Mouse (Mus musculus): ENCODE measurements around the gene Ttll9. TPM values are rescaled to one million over a fixed set of nuclear protein-coding genes. Genes with fewer than 3 reads are reported as not detected.

Ttll9 gene
- total and polyA plus RNA-seq, 3 experiments = 0.07 to 0.19 TPM; not detected in 1

DNA sequence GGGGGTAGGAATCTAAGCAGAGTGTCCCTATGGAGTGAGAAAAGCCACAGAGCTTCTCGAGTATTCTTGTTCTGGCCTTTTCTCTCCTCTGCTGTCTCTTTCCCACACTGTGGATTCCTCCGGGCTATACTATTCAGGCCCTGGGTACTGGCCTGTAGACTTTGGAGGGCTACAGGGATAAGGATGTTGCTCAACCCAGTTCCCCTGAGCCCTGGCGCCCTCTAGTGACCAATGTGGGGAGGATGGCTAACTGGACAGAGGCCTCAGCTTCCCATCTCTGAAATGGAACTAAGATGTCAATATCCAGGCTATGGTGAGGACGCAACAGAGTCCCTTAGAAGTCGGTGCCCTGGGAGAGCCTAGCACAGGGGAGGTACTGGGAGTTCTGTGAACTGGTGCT, 28.7 kb upstream of the Ttll9 start:
- Histone ChIP-seq H3K79me2 (ENCODE audit: control insufficient read depth, insufficient read depth, low read length, poor library complexity) (no peaks in the 10 kb centered on the region), H3K36me3 (ENCODE audit: control insufficient read depth in 1 of 2, insufficient read depth in 2 of 2, low read length in 2 of 2) (no peaks in the 10 kb centered on the region), H3K4me3 (ENCODE audit: control insufficient read depth in 1 of 2, insufficient read depth in 1 of 2, low read depth in 2 of 2, low read length in 2 of 2) (no peak overlapping the region), H3K9me3 (replicated peaks; ENCODE audit: insufficient read depth, low read length) (no peaks in the 10 kb centered on the region), H3K4me1 (ENCODE audit: control insufficient read depth in 1 of 2, insufficient read depth in 2 of 2, low read length in 2 of 2) (no peaks in the 10 kb centered on the region), H3K9ac (ENCODE audit: control insufficient read depth, low read depth, low read length, poor library complexity, severe bottlenecking) (no peak overlapping the region), H3K27me3 (ENCODE audit: control insufficient read depth in 1 of 2, insufficient read depth in 2 of 2, low read length in 2 of 2) (peaks cover 16 to 17% of the 10 kb centered on the region in 2 experiments), H3K27ac (ENCODE audit: control insufficient read depth, low read depth, low read length) (no peak overlapping the region)
- no peak for TF ChIP-seq ZNF384 (IDR thresholded peaks at IDR 0.05; ENCODE audit: low read depth, low read length)
- no peak for TF ChIP-seq MEF2A (IDR thresholded peaks at IDR 0.05; ENCODE audit: extremely low read depth, insufficient replicate concordance, low read depth, low read length, poor library complexity, severe bottlenecking)
- peak; percentile 82 for TF ChIP-seq SMC3 (IDR thresholded peaks at IDR 0.05; ENCODE audit: low read depth, low read length)
- TF ChIP-seq CTCF (IDR thresholded peaks at IDR 0.05 in 2 of 3, conservative IDR thresholded peaks at IDR 0.05 in 1 of 3; ENCODE audit: control insufficient read depth in 1 of 3, insufficient read depth in 1 of 3, low read depth in 2 of 3, low read length in 3 of 3, poor library complexity in 1 of 3, severe bottlenecking in 1 of 3) = peak; percentile 84 to 92 (median 87)
- no peak for TF ChIP-seq POLR2A (IDR thresholded peaks at IDR 0.05; ENCODE audit: control insufficient read depth in 1 of 2, insufficient read depth in 1 of 2, low read depth in 1 of 2, low read length in 2 of 2, poor library complexity in 1 of 2)
- TF ChIP-seq TAL1 (IDR thresholded peaks at IDR 0.05; ENCODE audit: low read length) = no peak
- TF ChIP-seq RAD21 (IDR thresholded peaks at IDR 0.05; ENCODE audit: low read depth, low read length) = peak; percentile 76
- no peak for TF ChIP-seq CHD2 (IDR thresholded peaks at IDR 0.05; ENCODE audit: low read length)
- TF ChIP-seq KAT2A (conservative IDR thresholded peaks at IDR 0.05; ENCODE audit: low read depth, low read length) = no peak
- TF ChIP-seq MAZ (IDR thresholded peaks at IDR 0.05; ENCODE audit: low read depth, low read length) = no peak
- TF ChIP-seq JUND (IDR thresholded peaks at IDR 0.05; ENCODE audit: low read depth, low read length) = no peak
- TF ChIP-seq CHD1 (IDR thresholded peaks at IDR 0.05; ENCODE audit: low read depth, low read length) = no peak
- no peak for TF ChIP-seq MAFK (IDR thresholded peaks at IDR 0.05; ENCODE audit: borderline replicate concordance, low read depth, low read length)
- no peak for TF ChIP-seq ETS1 (IDR thresholded peaks at IDR 0.05; ENCODE audit: low read depth, low read length)
- no peak for TF ChIP-seq ELF1 (IDR thresholded peaks at IDR 0.05; ENCODE audit: low read depth, low read length)
- TF ChIP-seq ZC3H11A (IDR thresholded peaks at IDR 0.05; ENCODE audit: low read depth, low read length) = peak; percentile 50
- peak; percentile 65 for DNase-seq (ENCODE audit: low read depth, low spot score)

DNA sequence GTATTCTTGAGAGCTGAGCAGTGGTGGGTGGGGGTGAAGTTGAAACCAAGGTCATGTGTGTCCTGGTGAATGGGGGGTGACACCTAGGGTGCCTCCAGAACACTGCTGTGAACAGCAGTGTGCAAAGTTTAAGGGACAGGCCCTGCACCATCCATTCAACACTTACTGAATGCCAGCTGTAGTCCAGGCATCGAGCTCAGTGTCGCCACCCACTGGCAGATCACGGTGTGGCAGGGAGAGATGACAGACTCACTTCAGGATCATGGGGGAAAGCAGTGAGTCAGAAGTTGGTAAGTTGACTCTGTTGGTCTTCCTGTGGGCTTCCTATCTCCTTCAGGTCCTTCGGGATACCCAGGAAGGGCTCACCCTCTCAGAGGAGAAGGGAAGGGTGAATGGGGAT, 22.4 kb upstream of the Ttll9 start:
- TF ChIP-seq SMC3 (IDR thresholded peaks at IDR 0.05; ENCODE audit: low read depth, low read length) = peak; percentile 79
- peak; percentile 35 for TF ChIP-seq ZC3H11A (IDR thresholded peaks at IDR 0.05; ENCODE audit: low read depth, low read length)
- TF ChIP-seq EP300 (IDR thresholded peaks at IDR 0.05; ENCODE audit: low read depth in 1 of 2, low read length in 2 of 2) = no peak
- TF ChIP-seq RAD21 (IDR thresholded peaks at IDR 0.05; ENCODE audit: low read depth, low read length) = peak; percentile 35
- TF ChIP-seq CTCF (IDR thresholded peaks at IDR 0.05 in 2 of 3, conservative IDR thresholded peaks at IDR 0.05 in 1 of 3; ENCODE audit: control insufficient read depth in 1 of 3, insufficient read depth in 1 of 3, low read depth in 2 of 3, low read length in 3 of 3, poor library complexity in 1 of 3, severe bottlenecking in 1 of 3) = peak; percentile 81 to 99 (median 90)
- 0 out of 2 replicates have a peak, but pooled peaks have one; percentile 17 for TF ChIP-seq BHLHE40 (IDR thresholded peaks at IDR 0.05; ENCODE audit: borderline replicate concordance, low read depth, low read length)
- peak; percentile 62 for DNase-seq (ENCODE audit: low read depth, low spot score)
- no peaks in the 10 kb centered on the region for H3K79me2 ChIP-seq (ENCODE audit: control insufficient read depth, insufficient read depth, low read length, poor library complexity)
- H3K4me3 ChIP-seq (ENCODE audit: control insufficient read depth in 1 of 2, insufficient read depth in 1 of 2, low read depth in 2 of 2, low read length in 2 of 2) = no peak overlapping the region
- peaks cover 14 to 24% of the 10 kb centered on the region in 2 experiments for H3K27me3 ChIP-seq (ENCODE audit: control insufficient read depth in 1 of 2, insufficient read depth in 2 of 2, low read length in 2 of 2)
- H3K36me3 ChIP-seq (ENCODE audit: control insufficient read depth in 1 of 2, insufficient read depth in 2 of 2, low read length in 2 of 2) = no peaks in the 10 kb centered on the region
- no peaks in the 10 kb centered on the region for H3K4me1 ChIP-seq (ENCODE audit: control insufficient read depth in 1 of 2, insufficient read depth in 2 of 2, low read length in 2 of 2)
- H3K9ac ChIP-seq (ENCODE audit: control insufficient read depth, low read depth, low read length, poor library complexity, severe bottlenecking) = no peak overlapping the region
- H3K27ac ChIP-seq (ENCODE audit: control insufficient read depth, low read depth, low read length) = no peak overlapping the region
- no peaks in the 10 kb centered on the region for H3K9me3 ChIP-seq (replicated peaks; ENCODE audit: insufficient read depth, low read length)
